In the genomic region with DNA sequence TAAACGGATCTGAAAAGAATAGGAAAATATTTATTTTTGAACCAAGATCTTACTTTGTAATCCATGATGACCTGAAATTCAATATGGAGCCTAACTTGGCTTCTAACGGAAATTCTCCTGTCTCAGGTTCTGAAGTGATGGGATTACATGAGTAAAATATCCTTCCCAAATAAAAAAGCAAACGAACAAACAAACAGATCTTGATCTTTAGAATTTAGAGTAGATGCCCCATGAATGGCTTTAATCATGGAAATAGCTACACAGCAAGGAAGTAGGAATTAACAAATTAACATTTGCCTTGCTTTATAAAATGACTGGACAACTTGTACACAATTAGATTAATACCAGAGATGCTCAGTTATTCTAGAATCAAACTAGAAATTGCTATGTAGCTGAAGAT, we compare ENCODE assay signal across 23 mouse cellular contexts.
A peak's percentile ranks its signal among the peaks of the same experiment; 100 is the strongest.
DNase-seq lines count a peak whose midpoint lies in the region; ATAC-seq and TF ChIP-seq lines count a peak whose summit lies in the region.
"Had no signal": no experiment of that assay in that cellular context is flagged by ENCODE, and none has a peak within 500 bp of the region (broad histone marks: within the 10 kb centered on the region; RNA-seq: fewer than 3 reads in every experiment).

No protein-coding gene starts in this region.

- WGBS in forebrain, postnatal 0 days, result 43% methylated on average over 3 of the region's 3 CpGs
- WGBS in hindbrain, embryonic 16.5 days, result 66% methylated on average over 3 of the region's 3 CpGs
- WGBS in neural tube, embryonic 15.5 days, result 78% methylated on average over 3 of the region's 3 CpGs

- H3K9ac ChIP-seq in forebrain, postnatal 0 days, result no peak overlapping the region
- no peak overlapping the region; the same call in 1 of the 2 replicates for H3K9ac ChIP-seq in hindbrain, embryonic 16.5 days (ENCODE audit: low read depth, low read length)
- no peak overlapping the region for H3K9ac ChIP-seq in neural tube, embryonic 15.5 days (replicated peaks)
- H3K9ac ChIP-seq: embryonic facial prominence, embryonic 13.5 days; intestine, embryonic 15.5 days; liver, embryonic 13.5 days had no signal

- no peaks in the 10 kb centered on the region for H3K9me3 ChIP-seq in forebrain, postnatal 0 days (ENCODE audit: low read length)
- no peaks in the 10 kb centered on the region for H3K9me3 ChIP-seq in hindbrain, embryonic 16.5 days (ENCODE audit: control insufficient read depth, low read length)
- no peaks in the 10 kb centered on the region for H3K9me3 ChIP-seq in neural tube, embryonic 15.5 days (replicated peaks)
- H3K9me3 ChIP-seq: embryonic facial prominence, embryonic 13.5 days; heart, embryonic 10.5 days; intestine, embryonic 15.5 days; liver, embryonic 13.5 days had no signal

- no peak overlapping the region for H3K4me3 ChIP-seq in layer of hippocampus, adult 2 months
- no peak overlapping the region for H3K4me3 ChIP-seq in forebrain, postnatal 0 days (ENCODE audit: low read depth, low read length)
- no peak overlapping the region for H3K4me3 ChIP-seq in hindbrain, embryonic 16.5 days (ENCODE audit: low read length)
- no peak overlapping the region for H3K4me3 ChIP-seq in neural tube, embryonic 15.5 days (replicated peaks)
- H3K4me3 ChIP-seq: embryonic facial prominence, embryonic 13.5 days; erythroblast, embryonic 14.5 days; gastrocnemius, adult 2 months; heart, embryonic 10.5 days; intestine, embryonic 15.5 days; liver, embryonic 13.5 days had no signal

- no peaks in the 10 kb centered on the region for H3K36me3 ChIP-seq in forebrain, postnatal 0 days (ENCODE audit: insufficient read depth)
- H3K36me3 ChIP-seq in hindbrain, embryonic 16.5 days (ENCODE audit: control insufficient read depth, insufficient read depth, low read length), result no peaks in the 10 kb centered on the region
- no peaks in the 10 kb centered on the region for H3K36me3 ChIP-seq in neural tube, embryonic 15.5 days
- H3K36me3 ChIP-seq: embryonic facial prominence, embryonic 13.5 days; heart, embryonic 10.5 days; intestine, embryonic 15.5 days; liver, embryonic 13.5 days had no signal

- TF ChIP-seq CTCF in layer of hippocampus, adult 2 months (conservative IDR thresholded peaks at IDR 0.05), result no peak
- no peak for TF ChIP-seq CTCF in forebrain, postnatal 0 days (IDR thresholded peaks at IDR 0.05; ENCODE audit: low read depth)

- H3K4me1 ChIP-seq in forebrain, postnatal 0 days (ENCODE audit: insufficient read depth), result peaks cover 7% of the 10 kb centered on the region; the same call in 1 of the 2 replicates
- H3K4me1 ChIP-seq in hindbrain, embryonic 16.5 days (ENCODE audit: control insufficient read depth, insufficient read depth, low read depth, low read length), result peaks cover 13% of the 10 kb centered on the region; the same call in 1 of the 2 replicates
- H3K4me1 ChIP-seq in neural tube, embryonic 15.5 days, result peaks cover 22% of the 10 kb centered on the region; the same call in 1 of the 2 replicates
- H3K4me1 ChIP-seq: embryonic facial prominence, embryonic 13.5 days; liver, embryonic 13.5 days had no signal

- no peaks in the 10 kb centered on the region for H3K27me3 ChIP-seq in forebrain, postnatal 0 days (ENCODE audit: insufficient read depth, low read length)
- H3K27me3 ChIP-seq in hindbrain, embryonic 16.5 days (replicated peaks; ENCODE audit: control insufficient read depth, insufficient read depth, low read length), result no peaks in the 10 kb centered on the region
- no peaks in the 10 kb centered on the region for H3K27me3 ChIP-seq in neural tube, embryonic 15.5 days (replicated peaks)

- H3K27ac ChIP-seq in layer of hippocampus, adult 2 months, result peak overlapping the region; percentile 44; the same call in 1 of the 2 replicates
- H3K27ac ChIP-seq in forebrain, postnatal 0 days (ENCODE audit: low read depth, low read length), result peak overlapping the region; percentile 57; the same call in 1 of the 2 replicates
- peak overlapping the region; percentile 63 for H3K27ac ChIP-seq in hindbrain, embryonic 16.5 days (ENCODE audit: low read depth, low read length)
- H3K27ac ChIP-seq in neural tube, embryonic 15.5 days (replicated peaks), result peak overlapping the region; percentile 71
- H3K27ac ChIP-seq: embryonic facial prominence, embryonic 13.5 days; gastrocnemius, adult 2 months; heart, embryonic 10.5 days; intestine, embryonic 15.5 days; liver, embryonic 13.5 days had no signal

- H3K4me2 ChIP-seq in forebrain, postnatal 0 days (ENCODE audit: low read depth), result no peak overlapping the region
- H3K4me2 ChIP-seq in hindbrain, embryonic 16.5 days (ENCODE audit: low read length), result no peak overlapping the region
- H3K4me2 ChIP-seq in neural tube, embryonic 15.5 days, result no peak overlapping the region
- H3K4me2 ChIP-seq: embryonic facial prominence, embryonic 13.5 days; intestine, embryonic 15.5 days; liver, embryonic 13.5 days had no signal

- DNase-seq in layer of hippocampus, adult 2 months (ENCODE audit: low spot score in 2 of 2), result no peak
- no peak for DNase-seq in layer of hippocampus, adult 9-10 months (ENCODE audit: low spot score)
- DNase-seq in forebrain, postnatal 0 days, result peak; percentile 54
- no peak for DNase-seq in gastrocnemius, postnatal 25 days
- DNase-seq in left cerebral cortex, adult 8-10 months (ENCODE audit: low spot score in 2 of 2), result no peak
- DNase-seq: adrenal gland, adult 8-10 months; cerebellum, adult 18-20 months; cerebellum, postnatal 14 days; gastrocnemius, adult 2 months; heart, postnatal 4 days; kidney, adult 9 months; kidney, postnatal 25 days; layer of hippocampus, adult 9-11 months; liver, embryonic 13.5 days; lung, adult 2 months; right cerebral cortex, postnatal 4 days; thymus, postnatal 25 days had no signal

- ATAC-seq in forebrain, postnatal 0 days, result no peak
- ATAC-seq in hindbrain, embryonic 16.5 days, result no peak
- no peak for ATAC-seq in neural tube, embryonic 15.5 days (ENCODE audit: low FRiP score)
- ATAC-seq: intestine, embryonic 15.5 days had no signal
